ENCODE assay signal across 8 mouse cellular contexts in genomic region chr15:85710179-85710578, GRCm38 (mm10). TPM values are rescaled to one million over a fixed set of nuclear protein-coding genes. Genes with fewer than 3 reads are reported as not detected.
DNase-seq lines count a peak whose midpoint lies in the region; ATAC-seq and TF ChIP-seq lines count a peak whose summit lies in the region.

No protein-coding gene starts in this region.

- no peaks in the 10 kb centered on the region for H3K36me3 ChIP-seq in intestine, embryonic 16.5 days (ENCODE audit: control insufficient read depth, insufficient read depth, low read length)
- H3K36me3 ChIP-seq in limb, embryonic 10.5 days = no peaks in the 10 kb centered on the region
- H3K36me3 ChIP-seq in midbrain, postnatal 0 days (ENCODE audit: insufficient read depth, low read length) = 0 out of 2 replicates have a peak, but pooled peaks cover 12% of the 10 kb centered on the region

- peak; percentile 79 for DNase-seq in 3T3-L1 (ENCODE audit: low read depth, low spot score)
- DNase-seq in cerebellum, postnatal 4 days (ENCODE audit: low spot score in 2 of 2) = peak; percentile 77 to 88
- DNase-seq in gastrocnemius, postnatal 10 days = peak; percentile 85
- peak; percentile 85 for DNase-seq in limb, embryonic 10.5 days (ENCODE audit: low spot score)
- DNase-seq in midbrain, postnatal 0 days (ENCODE audit: low spot score) = peak; percentile 89
- DNase-seq in spleen, postnatal 36 days (ENCODE audit: low spot score in 2 of 2) = peak; percentile 45 to 61

- no peaks in the 10 kb centered on the region for H3K27me3 ChIP-seq in intestine, embryonic 16.5 days (replicated peaks; ENCODE audit: control insufficient read depth, insufficient read depth, low read length)
- H3K27me3 ChIP-seq in limb, embryonic 10.5 days (ENCODE audit: low read depth, poor library complexity, severe bottlenecking) = peaks cover 16% of the 10 kb centered on the region
- H3K27me3 ChIP-seq in midbrain, postnatal 0 days (ENCODE audit: insufficient read depth, low read length) = no peaks in the 10 kb centered on the region

- peak; percentile 65 for ATAC-seq in activated CD4-positive, CD25-positive, alpha-beta regulatory T cell, adult 4 months
- ATAC-seq in intestine, embryonic 16.5 days = peak; percentile 43
- peak; percentile 57 for ATAC-seq in midbrain, postnatal 0 days (ENCODE audit: low FRiP score)

- no peak overlapping the region for H3K27ac ChIP-seq in intestine, embryonic 16.5 days (ENCODE audit: low read length)
- no peak overlapping the region for H3K27ac ChIP-seq in limb, embryonic 10.5 days
- H3K27ac ChIP-seq in midbrain, postnatal 0 days (ENCODE audit: low read depth, low read length) = peak overlapping the region; percentile 62

- peak; percentile 87 for TF ChIP-seq CTCF in midbrain, postnatal 0 days (IDR thresholded peaks at IDR 0.05)

- no peak overlapping the region for H3K4me3 ChIP-seq in intestine, embryonic 16.5 days (ENCODE audit: low read length)
- no peak overlapping the region for H3K4me3 ChIP-seq in limb, embryonic 10.5 days
- H3K4me3 ChIP-seq in midbrain, postnatal 0 days (ENCODE audit: low read depth, low read length) = no peak overlapping the region

- no peak overlapping the region for H3K4me2 ChIP-seq in intestine, embryonic 16.5 days (ENCODE audit: low read depth, low read length)
- no peak overlapping the region for H3K4me2 ChIP-seq in midbrain, postnatal 0 days (ENCODE audit: low read depth, low read length, poor library complexity, severe bottlenecking)

- WGBS in intestine, embryonic 16.5 days = 0% methylated on average over 8 of the region's 8 CpGs
- WGBS in limb, embryonic 10.5 days = 5% methylated on average over 7 of the region's 8 CpGs
- WGBS in midbrain, postnatal 0 days = 0% methylated on average over 4 of the region's 8 CpGs

- no peak overlapping the region for H3K9ac ChIP-seq in intestine, embryonic 16.5 days (ENCODE audit: low read depth, low read length)
- H3K9ac ChIP-seq in midbrain, postnatal 0 days (replicated peaks; ENCODE audit: low read length, poor library complexity, severe bottlenecking) = 0 out of 2 replicates have a peak overlapping the region, but pooled peaks have one; percentile 36

- H3K9me3 ChIP-seq in intestine, embryonic 16.5 days (ENCODE audit: control insufficient read depth, low read length) = no peaks in the 10 kb centered on the region
- H3K9me3 ChIP-seq in limb, embryonic 10.5 days (replicated peaks) = no peaks in the 10 kb centered on the region
- H3K9me3 ChIP-seq in midbrain, postnatal 0 days (ENCODE audit: low read length) = no peaks in the 10 kb centered on the region

- H3K4me1 ChIP-seq in intestine, embryonic 16.5 days (ENCODE audit: control insufficient read depth, insufficient read depth, low read length) = peaks cover 17% of the 10 kb centered on the region
- H3K4me1 ChIP-seq in limb, embryonic 10.5 days = peaks cover 9% of the 10 kb centered on the region; the same call in 1 of the 2 replicates
- H3K4me1 ChIP-seq in midbrain, postnatal 0 days (ENCODE audit: insufficient read depth, low read length) = peaks cover 4% of the 10 kb centered on the region

RNA-seq across cellular contexts. Expression of gene Ppara, which starts 24.6 kb away (rescaled TPM):
- polyA plus RNA-seq in activated CD4-positive, CD25-positive, alpha-beta regulatory T cell, adult 4 months (2017; shearing (Covaris generic)) = under 1 TPM in 1 of 2 experiments, not detected in 1; 0.09 TPM
- 1 to 10 TPM; 5.0 to 6.5 TPM for total RNA-seq in gastrocnemius, postnatal 10 days (2021)
- polyA plus RNA-seq in intestine, embryonic 16.5 days (2015; fragmentation: Nextera tagmentation; extraction: Ambion mirVana) = 31.0 and 37.6 TPM in 2 replicates
- 0.16 and 0.45 TPM in 2 replicates for polyA plus RNA-seq in limb, embryonic 10.5 days (2016; fragmentation: Nextera tagmentation; extraction: Ambion mirVana)
- 1.6 TPM in 2 replicates for total RNA-seq in midbrain, postnatal 0 days (2014; rRNA removed)
- polyA plus RNA-seq in midbrain, postnatal 0 days (2015; fragmentation: Nextera tagmentation; extraction: Ambion mirVana) = 0.86 and 2.8 TPM in 2 replicates
